Mouse (Mus musculus): Measurements from ENCODE around the gene Nrg4.

Gene Nrg4

GRCm38 (mm10) chr9:55326515-55327233 is at the start of gene Nrg4, which contains the start of gene Tmem266:
Nrg4 (minus strand) TSS chr9:55326844.
Tmem266 (plus strand) TSS chr9:55326913.
- peak; percentile 10 to 19 for DNase-seq (ENCODE audit: low spot score in 2 of 2)

GRCm38 (mm10) chr9:55371908-55372307 is 45.3 kb upstream of the Nrg4 start:
- DNase-seq (ENCODE audit: low spot score in 2 of 2) = no peak

- no peak for DNase-seq (ENCODE audit: low spot score in 2 of 2)
Measured at GRCm38 (mm10) chr9:55368011-55368410, 41.4 kb upstream of the Nrg4 start.

GRCm38 (mm10) chr9:55363707-55364106 is 37.1 kb upstream of the Nrg4 start:
- DNase-seq (ENCODE audit: low spot score in 2 of 2) = no peak

GRCm38 (mm10) chr9:55361969-55362368 is 35.3 kb upstream of the Nrg4 start:
- DNase-seq (ENCODE audit: low spot score in 2 of 2) = no peak

GRCm38 (mm10) chr9:55360861-55361260 is 34.2 kb upstream of the Nrg4 start:
- DNase-seq (ENCODE audit: low spot score in 2 of 2) = no peak

GRCm38 (mm10) chr9:55360372-55360771 is 33.7 kb upstream of the Nrg4 start:
- DNase-seq (ENCODE audit: low spot score in 2 of 2) = no peak

GRCm38 (mm10) chr9:55357164-55357563 is 30.5 kb upstream of the Nrg4 start:
- DNase-seq (ENCODE audit: low spot score in 2 of 2) = no peak

- no peak for DNase-seq (ENCODE audit: low spot score in 2 of 2)
Measured at GRCm38 (mm10) chr9:55355270-55355834, 28.7 kb upstream of the Nrg4 start.

GRCm38 (mm10) chr9:55354686-55355085 is 28.0 kb upstream of the Nrg4 start:
- DNase-seq (ENCODE audit: low spot score in 2 of 2) = no peak

GRCm38 (mm10) chr9:55348664-55349063 is 22.0 kb upstream of the Nrg4 start:
- DNase-seq (ENCODE audit: low spot score in 2 of 2) = no peak

GRCm38 (mm10) chr9:55345332-55345731 is 18.7 kb upstream of the Nrg4 start:
- DNase-seq (ENCODE audit: low spot score in 2 of 2) = no peak

GRCm38 (mm10) chr9:55344165-55344564 is 17.5 kb upstream of the Nrg4 start:
- DNase-seq (ENCODE audit: low spot score in 2 of 2) = no peak

GRCm38 (mm10) chr9:55332949-55333348 is 6.3 kb upstream of the Nrg4 start:
- DNase-seq (ENCODE audit: low spot score in 2 of 2) = no peak

GRCm38 (mm10) chr9:55332476-55332875 is 5.8 kb upstream of the Nrg4 start:
- no peak for DNase-seq (ENCODE audit: low spot score in 2 of 2)

- DNase-seq (ENCODE audit: low spot score in 2 of 2) = no peak
Measured at GRCm38 (mm10) chr9:55329401-55329800, 2.8 kb upstream of the Nrg4 start.

GRCm38 (mm10) chr9:55328151-55328918 is 1.7 kb upstream of the Nrg4 start:
- no peak for DNase-seq (ENCODE audit: low spot score in 2 of 2)

- peak; percentile 5 to 7 for DNase-seq (ENCODE audit: low spot score in 2 of 2)
Measured at GRCm38 (mm10) chr9:55327234-55327615, 581 bp upstream of the Nrg4 start.

- DNase-seq (ENCODE audit: low spot score in 2 of 2) = no peak
Measured at GRCm38 (mm10) chr9:55325564-55326514, 805 bp downstream of the Nrg4 start.

GRCm38 (mm10) chr9:55325061-55325460 is 1.6 kb downstream of the Nrg4 start:
- no peak for DNase-seq (ENCODE audit: low spot score in 2 of 2)

- no peak for DNase-seq (ENCODE audit: low spot score in 2 of 2)
Measured at GRCm38 (mm10) chr9:55324516-55324915, 2.1 kb downstream of the Nrg4 start.

GRCm38 (mm10) chr9:55324085-55324484 is 2.6 kb downstream of the Nrg4 start:
- DNase-seq (ENCODE audit: low spot score in 2 of 2) = no peak

All from spleen, postnatal 14 days (tissue).